Mouse (Mus musculus): Measurements from ENCODE around the gene Asdurf.
"Not testable (repeated sequence)": the region's sequence is repeated elsewhere in the genome, so short reads cannot be mapped to it uniquely, and the experiment has no call there.

Gene Asdurf

DNA sequence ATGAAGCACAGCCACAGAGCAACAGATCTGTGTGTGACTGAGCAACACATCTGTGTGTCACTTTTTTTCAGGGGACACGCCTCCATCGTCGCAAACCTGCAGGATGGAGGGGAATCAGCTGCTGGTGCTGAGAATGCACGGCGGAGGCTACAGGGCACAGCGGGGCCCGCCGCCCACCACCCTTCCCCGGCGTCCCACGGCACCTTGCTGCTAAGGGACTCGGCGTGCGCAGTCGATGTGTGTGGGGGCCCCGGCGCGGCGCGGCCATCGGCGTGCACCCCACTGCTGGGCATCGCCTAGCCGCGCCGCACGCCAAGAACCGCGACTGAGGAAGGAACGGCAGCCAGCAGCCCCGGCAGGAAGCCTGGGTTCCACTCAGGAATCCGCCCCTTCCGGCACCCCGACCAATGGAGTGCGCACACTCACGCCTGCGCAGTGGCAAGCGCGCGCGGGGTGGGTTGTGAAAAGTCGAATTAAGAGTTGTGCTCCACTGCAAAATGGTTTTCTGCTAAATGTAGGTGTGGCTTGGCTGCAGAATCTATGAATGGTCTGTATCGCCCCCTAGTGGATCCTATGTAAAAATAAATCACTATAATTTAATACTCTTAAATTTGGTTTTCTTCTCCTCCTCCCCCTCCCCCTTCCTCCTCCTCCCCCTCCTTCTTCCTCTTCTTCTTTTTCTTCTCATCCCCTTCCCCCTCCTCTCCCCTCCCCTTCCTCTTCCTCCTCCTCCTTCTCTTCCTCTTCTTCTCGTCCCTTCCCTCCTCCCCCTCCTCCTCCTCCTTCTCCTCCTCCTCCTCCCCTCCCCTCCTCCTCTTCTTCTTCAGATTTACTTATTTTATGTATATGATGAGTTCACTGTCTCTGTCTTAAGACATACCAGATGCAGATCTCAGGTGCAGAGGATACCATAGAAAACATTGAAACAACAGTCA lies at the start of gene Asdurf, which contains the start of the genes Gm28551 and Asnsd1:
TSS of gene Asdurf (minus strand) at position 293 of the 935 bp plus-strand sequence.
TSS of gene Gm28551 (minus strand) at position 341 of the 935 bp plus-strand sequence.
TSS of gene Asnsd1 (minus strand) at position 426 of the 935 bp plus-strand sequence.
- peak; percentile 97 for DNase-seq

DNA sequence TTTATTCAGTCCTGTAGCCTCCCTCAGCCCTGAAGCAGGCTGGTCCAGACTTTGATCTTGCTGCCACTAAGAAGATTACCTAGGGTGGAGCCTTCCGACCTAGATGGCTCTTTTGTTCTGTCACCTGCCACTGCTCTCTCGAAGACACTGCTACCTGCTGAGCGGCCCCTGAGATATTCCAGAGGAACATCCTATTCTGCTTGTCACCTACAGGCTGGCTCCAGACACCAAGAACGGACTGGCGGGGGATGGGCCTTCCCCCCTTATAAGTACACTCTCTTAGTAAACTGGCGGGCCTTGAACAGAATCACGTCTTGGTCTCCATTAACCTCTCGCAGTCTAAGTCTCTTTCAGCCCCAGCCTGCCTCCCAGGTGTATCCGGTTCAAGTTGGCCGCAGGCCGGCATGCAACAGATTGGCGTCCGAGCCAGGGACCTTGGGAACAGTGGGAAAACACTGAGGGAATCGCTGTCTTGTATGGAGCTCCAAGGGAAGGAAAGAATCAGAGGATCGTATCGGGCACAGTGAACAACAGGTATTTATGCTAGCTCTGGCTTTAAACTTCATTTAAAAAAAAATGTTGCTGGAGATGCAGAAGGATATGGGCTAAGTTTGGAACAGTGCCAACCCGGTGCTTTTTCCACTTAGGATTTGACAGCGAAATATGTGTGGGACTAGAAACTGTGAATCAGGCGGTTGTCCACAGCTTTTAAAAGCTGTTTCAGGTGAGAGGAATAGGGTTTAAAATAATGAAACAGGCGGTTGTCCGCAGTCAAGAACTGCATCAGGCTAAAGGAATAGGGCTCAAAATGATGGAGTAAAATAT lies 41.7 kb upstream of the Asdurf start:
- DNase-seq = peak; percentile 32

DNA sequence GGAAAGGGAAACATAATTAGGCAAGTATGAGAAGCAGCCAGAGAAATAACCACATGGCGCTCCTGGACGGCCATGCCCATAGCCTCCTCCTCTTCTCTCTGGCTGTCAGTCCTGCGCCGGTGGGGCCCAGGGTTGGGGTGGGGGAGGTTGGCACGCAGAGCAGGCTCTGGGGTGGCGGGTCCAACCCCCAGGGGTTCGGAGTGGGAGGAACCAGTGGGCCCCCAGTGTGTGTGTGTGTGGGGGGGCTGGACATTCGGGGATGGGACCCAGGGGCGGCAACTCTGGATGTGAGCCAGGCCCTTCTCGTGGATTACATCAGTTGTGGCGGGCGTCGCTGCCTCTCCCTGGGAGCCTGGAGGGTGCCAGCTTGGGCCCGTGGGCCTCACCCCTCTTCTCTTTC lies 36.3 kb upstream of the Asdurf start:
- no peak for DNase-seq

DNA sequence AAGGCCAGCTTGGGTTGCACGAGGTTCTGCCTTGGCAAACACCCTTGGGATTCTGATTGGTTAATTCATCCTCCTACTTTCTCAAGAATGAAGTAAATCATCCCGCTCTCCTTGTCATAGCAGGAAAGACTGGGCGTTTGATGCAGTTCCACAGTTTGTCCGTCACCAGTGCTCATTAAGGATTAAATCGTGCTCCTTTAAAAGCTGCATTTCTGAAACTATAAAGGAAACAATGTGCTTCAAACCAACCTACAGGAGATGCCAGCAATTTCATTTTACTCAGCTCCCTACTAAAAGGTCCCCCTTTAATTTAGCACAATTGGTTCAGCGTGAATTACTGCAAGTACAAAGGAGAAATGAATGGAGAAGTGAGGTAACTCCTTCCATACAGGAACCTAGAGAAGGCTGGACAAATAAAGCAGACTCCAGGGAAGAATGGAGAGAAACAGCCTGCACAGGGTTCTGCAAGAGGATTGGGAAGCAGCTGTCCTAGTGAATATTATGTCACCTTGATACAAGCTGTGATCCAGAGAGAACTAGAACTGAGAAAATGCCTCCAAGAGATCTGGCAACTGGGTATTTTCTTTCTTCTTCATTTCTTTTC lies 31.8 kb upstream of the Asdurf start:
- DNase-seq = no peak

DNA sequence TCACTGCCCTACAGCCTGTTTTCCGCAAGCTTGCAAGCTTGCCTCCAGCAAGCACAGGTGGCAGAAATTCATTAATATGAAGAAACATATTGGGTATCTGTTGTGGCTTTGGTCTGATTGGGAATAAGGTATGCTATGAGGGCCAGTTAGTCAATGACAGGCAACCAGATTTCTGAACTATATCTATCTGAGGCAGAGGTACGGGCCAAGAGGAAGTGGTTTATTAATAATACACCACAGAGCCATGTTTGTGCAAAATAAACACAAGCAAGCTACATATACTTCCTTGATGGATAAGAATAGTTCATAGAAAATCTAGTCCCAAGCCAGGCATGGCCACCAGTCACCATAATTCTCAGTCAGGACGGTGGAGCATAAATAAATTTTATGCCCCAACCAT lies 25.3 kb upstream of the Asdurf start:
- no peak for DNase-seq

DNA sequence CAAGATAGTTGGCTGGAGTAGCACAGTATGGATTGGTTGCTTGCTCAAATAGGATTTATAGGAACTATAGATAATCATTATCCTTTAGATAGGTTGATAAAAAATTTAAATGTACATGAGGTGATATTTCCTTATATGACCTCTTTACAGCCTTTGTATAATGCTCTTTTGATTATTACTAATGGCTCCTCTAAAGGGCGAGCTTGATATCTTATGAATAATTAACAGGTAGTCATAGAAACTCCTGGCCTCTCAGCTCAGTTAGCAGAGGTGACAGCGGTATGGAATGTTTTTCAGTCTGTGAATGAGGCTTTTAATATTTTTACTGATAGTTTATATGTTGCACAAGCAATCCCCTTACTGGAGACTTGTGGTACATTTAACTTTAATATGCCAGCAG lies 23.5 kb upstream of the Asdurf start:
- DNase-seq = not testable (repeated sequence)

DNA sequence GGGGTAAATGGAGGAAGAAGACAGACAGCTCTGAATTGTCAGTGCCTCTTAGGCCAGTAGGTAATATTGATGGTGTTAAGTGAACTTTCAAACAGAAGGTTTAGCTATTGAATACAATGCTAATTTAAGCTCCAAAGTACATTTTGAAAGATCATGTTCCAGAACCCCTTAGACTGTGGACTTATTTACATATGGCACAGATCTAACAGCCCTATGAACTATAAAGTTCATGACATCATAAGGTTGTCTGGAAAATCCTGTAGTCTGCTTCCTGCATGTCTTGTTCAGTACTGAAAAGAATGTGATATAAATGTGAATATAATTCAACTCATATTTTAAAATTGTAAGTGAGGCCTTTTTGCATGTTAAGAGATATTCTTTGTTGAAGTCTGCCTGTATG lies 6.6 kb upstream of the Asdurf start:
- no peak for DNase-seq

DNA sequence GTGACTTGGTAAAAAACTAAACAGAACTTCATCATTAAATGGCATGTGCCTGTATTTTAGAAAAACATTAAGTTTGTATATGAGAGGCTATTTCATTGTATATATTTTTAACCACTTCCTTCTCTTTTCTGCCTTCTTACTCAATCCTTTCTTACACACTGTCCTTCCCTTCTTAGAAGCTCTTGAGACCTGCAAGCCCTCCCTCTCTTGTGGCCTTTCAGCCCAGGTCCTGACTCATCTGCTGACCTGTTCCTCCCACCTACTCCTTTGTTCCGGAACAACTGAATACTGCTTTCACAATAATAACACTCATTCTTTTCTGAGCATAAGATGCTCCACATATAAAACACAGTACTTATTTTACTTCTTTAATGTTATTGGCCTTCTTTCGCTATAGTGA lies 11.3 kb downstream of the Asdurf start:
- no peak for DNase-seq

DNA sequence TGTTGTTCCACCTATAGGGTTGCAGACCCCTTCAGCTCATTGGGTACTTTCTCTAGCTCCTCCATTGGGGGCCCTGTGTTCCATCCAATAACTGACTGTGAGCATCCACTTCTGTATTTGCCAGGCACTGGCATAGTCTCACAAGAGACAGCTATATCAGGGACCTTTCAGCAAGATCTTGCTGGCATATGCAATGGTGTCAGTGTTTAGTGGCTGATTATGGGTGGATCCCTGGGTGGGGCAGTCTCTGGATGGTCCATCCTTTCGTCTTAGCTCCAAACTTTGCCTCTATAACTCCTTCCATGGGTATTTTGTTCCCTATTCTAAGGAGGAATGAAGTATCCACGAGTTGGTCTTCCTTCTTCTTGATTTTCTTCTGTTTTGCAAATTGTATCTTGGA lies 15.0 kb downstream of the Asdurf start:
- not testable (repeated sequence) for DNase-seq

DNA sequence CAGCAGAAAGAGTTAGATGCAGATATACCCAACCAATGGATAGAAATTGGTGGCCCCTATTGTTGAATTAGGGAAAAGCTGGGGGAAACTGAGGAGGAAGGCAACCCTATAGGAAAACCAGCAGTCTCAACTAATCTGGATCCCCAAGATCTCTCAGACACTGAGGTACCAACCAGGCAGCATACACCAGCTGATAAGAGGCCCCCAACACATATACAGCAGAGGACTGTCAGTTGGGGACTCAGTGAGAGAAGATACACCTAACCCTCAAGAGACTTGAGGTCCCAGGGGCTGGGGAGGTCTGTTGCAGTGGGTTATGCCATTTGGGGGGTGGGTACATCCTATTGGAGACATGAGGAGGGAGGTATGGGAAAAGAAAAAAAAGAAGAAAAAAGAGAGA lies 17.0 kb downstream of the Asdurf start:
- DNase-seq = no peak

DNA sequence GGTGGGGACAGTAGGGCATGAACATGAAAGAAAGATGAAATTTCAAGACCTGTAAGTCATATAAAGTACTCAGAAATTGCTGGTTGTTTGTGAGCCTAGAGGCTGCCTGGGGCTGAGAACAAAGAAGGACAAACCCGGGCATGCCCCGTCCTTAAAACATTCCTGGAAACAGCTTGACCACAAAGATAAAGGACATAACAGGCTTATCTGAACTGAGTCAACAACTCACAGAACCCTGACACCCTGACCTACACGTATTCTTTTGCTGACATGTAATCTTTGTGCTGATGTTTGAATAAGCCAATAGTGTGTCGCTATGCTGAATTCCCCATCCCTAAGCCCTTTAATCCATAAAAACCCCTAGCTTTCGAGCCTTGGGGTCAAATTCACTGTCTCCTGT lies 18.9 kb downstream of the Asdurf start:
- not testable (repeated sequence) for DNase-seq

DNA sequence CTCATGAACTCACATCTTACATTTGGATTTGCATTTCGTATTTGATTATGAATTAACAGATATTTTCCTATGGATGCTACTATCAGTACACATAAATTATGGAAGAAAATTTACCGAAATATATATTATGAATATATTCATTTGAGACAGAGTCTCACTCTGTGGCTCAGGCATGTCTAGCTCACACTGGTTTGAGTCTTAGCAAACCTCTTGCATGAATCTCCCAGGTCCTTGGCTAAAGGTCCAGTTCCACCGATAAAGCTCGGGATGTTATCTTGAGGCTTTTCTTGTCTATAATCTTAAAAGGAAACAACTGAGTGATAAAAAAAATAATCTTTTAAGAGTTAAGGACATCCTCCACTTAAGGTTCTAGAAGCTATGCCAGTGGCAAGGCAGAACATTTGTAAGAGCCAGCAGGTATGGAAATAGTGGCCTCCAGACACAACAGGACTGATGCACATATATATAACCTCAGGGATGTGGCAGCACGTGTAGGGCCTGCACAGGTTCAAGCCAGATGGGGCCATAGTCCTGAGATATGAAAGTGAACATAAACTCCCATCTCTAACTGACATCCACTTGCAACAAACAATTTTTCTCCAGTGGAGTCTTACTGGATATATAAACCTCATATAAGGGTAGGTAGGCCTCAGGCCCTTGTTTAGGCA lies 27.5 kb downstream of the Asdurf start:
- DNase-seq = no peak

DNA sequence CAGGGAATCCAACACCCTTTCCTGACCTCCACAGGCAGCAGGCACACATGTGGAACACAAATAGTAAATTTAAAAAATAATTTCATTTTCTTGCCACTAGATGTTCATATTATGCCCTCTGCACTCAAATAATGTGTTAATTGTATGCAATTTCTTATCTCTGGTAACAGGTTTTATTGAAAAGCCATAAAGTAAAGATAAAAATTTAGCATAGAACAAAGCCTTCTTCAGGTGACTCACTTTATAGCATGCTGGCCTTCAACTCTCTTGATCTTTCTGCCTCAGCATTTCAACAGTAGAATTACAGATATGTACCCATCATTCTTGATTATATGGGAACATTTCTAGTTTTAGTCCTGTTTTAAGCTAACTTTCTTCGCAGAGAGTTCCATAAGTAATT lies 28.1 kb downstream of the Asdurf start:
- no peak for DNase-seq

DNA sequence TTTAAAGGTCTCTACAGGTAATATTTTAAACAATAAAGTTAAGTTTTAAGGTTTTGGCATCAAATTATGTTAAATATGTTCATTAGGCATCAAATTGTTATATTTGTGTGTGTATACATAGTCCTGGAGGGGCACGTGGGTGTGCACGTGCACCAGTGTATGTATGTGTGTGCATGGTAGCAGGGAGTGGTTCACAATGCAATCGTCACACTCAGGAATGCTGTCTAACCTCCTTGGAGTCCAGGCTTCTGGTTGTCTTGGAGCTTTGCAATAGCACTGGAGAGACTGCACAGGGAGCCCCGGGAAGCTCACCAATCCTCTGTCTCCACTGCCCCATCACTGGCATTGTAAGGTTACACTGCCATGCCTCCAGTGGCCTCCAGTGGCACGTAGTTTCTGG lies 29.2 kb downstream of the Asdurf start:
- no peak for DNase-seq

DNA sequence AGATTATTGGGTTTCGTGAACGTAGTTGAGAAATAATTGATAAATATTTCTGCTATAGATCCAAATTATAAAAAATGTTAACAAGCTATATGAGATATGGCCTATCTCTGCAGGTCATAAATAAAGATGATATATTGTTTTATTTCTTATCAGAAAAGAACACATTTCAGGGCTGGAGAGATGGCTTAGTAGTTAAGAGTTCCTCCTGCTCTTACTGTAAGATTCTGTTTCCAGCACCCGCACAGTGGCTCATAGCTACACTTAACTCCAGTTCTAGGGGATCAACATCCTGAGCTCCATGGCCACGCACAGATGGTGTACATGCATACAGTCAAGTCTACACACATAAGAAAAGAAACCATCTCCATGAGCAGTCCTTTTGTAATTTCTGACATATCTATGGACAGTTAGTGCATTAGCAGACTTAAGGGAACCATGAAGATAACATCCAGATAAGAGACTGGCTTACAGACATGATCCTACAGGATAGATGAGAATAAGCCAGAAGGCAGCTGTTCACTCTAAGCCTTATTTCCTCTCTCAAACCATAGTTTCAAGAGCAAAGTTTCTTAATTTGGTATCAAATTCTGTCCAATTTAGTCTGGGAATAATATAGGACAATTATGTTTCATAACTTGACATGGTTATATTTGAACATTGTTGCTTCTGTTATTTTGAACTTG lies 30.6 kb downstream of the Asdurf start:
- no peak for DNase-seq

DNA sequence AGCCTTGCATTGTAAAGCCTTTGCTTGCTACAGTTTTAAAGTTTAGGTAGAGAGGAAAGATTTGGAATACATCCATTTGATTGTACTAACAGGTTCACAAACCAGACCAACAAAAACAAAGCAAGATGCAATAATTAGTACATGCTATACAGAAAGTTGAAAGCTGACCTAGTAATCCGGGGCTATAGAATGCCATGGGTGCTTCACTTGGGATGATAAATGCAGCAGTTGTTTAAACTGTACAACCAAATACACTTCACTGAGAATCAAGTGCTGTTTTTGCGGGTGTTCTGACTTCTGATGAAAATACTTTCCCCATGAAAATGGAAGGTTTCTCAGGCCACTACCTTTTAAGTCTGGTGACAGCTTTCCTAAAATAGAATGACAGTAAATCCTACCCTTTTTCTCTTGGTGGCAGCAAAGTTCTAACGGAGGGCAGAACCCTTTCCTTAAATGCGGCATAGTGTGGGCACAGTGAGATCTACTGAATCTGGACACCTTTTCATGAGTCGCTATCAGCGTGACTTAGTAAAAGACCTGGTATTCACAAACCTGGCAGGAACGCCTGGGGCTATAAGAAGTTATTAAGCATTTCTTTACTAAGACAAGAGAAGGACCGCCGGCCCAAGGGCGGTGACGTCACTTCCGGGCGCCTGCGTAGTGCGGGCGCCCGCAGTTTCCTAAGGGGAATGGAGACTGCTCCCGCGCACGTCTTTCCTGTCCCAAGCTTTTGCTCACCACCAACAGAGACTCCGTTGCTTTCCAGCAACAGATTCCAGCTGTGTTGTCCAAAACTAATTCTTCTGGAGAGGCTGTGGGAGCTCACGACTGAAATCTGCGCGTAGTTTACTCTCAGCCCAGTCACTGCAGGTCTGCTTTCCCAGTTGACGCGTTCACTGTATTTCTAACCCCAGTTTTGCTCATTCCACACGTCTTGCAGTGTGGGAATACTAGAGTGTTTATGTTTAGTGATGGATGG lies 39.1 kb downstream of the Asdurf start, which contains the start of gene Osgepl1:
TSS of gene Osgepl1 (plus strand) at position 636 of the 979 bp plus-strand sequence.
- DNase-seq = peak; percentile 91

DNA sequence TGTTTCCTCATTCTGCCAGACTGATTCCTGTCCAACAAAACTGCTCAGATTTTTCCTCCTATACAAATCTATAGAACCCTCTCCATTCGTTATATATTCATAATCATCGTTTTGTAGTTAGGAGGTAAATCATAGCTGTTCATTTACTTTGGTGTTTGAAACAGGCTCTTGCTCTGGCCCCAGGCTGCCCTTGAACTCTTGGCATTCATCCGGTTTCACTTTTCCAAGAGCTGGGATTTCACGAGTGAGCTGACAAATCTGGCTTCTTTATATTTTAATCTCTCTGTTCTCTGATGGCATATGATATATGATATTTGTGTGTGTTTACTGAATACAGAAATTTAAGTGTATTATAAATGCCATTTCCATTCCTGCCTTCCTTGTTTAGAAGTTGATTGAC lies 51.9 kb downstream of the Asdurf start:
- no peak for DNase-seq

Data from kidney, postnatal 14 days (tissue).